Mouse (Mus musculus) lung, postnatal 25 days (tissue): Measurements from ENCODE around the gene Ephb1.

ENCODE experiments used
- DNase-seq: peaks from one replicate; pipeline ENCODE4 v3.0.0; 2022; ENCODE audit warnings: low spot score

Ephb1 gene

GRCm38 (mm10) chr9:102354561-102354973 is at the start of gene Ephb1:
Ephb1 (minus strand) TSS chr9:102354693.
- peak; percentile 70 for DNase-seq

GRCm38 (mm10) chr9:102403086-102404021 is 48.9 kb upstream of the Ephb1 start:
- peak; percentile 16 for DNase-seq

- DNase-seq = no peak
These were observed 48.2 kb upstream of the Ephb1 start for GRCm38 (mm10) chr9:102402671-102403070.

- DNase-seq = no peak
These were observed 33.8 kb upstream of the Ephb1 start for GRCm38 (mm10) chr9:102388266-102388665.

GRCm38 (mm10) chr9:102386816-102387215 is 32.3 kb upstream of the Ephb1 start:
- DNase-seq = no peak

- DNase-seq = no peak
These were observed 25.7 kb upstream of the Ephb1 start for GRCm38 (mm10) chr9:102380235-102380634.

GRCm38 (mm10) chr9:102374661-102375060 is 20.2 kb upstream of the Ephb1 start:
- no peak for DNase-seq

- no peak for DNase-seq
These were observed 19.4 kb upstream of the Ephb1 start for GRCm38 (mm10) chr9:102373886-102374285.

GRCm38 (mm10) chr9:102371936-102372335 is 17.4 kb upstream of the Ephb1 start:
- no peak for DNase-seq

GRCm38 (mm10) chr9:102371036-102371770 is 16.7 kb upstream of the Ephb1 start:
- DNase-seq = no peak

GRCm38 (mm10) chr9:102370141-102370540 is 15.6 kb upstream of the Ephb1 start:
- DNase-seq = no peak

GRCm38 (mm10) chr9:102369141-102369540 is 14.6 kb upstream of the Ephb1 start:
- no peak for DNase-seq

- DNase-seq = no peak
These were observed 13.3 kb upstream of the Ephb1 start for GRCm38 (mm10) chr9:102367796-102368195.

- no peak for DNase-seq
These were observed 11.0 kb upstream of the Ephb1 start for GRCm38 (mm10) chr9:102365536-102365935.

- no peak for DNase-seq
These were observed 4.8 kb upstream of the Ephb1 start for GRCm38 (mm10) chr9:102359311-102359710.

GRCm38 (mm10) chr9:102358711-102359110 is 4.2 kb upstream of the Ephb1 start:
- no peak for DNase-seq

- DNase-seq = no peak
These were observed 3.5 kb upstream of the Ephb1 start for GRCm38 (mm10) chr9:102358011-102358410.

GRCm38 (mm10) chr9:102356516-102356915 is 2.0 kb upstream of the Ephb1 start:
- DNase-seq = no peak

- DNase-seq = no peak
These were observed 1.2 kb upstream of the Ephb1 start for GRCm38 (mm10) chr9:102355726-102356125.

- DNase-seq = no peak
These were observed 629 bp downstream of the Ephb1 start for GRCm38 (mm10) chr9:102353636-102354491.

GRCm38 (mm10) chr9:102353056-102353635 is 1.3 kb downstream of the Ephb1 start:
- DNase-seq = no peak
